Mouse (Mus musculus): ENCODE results near the gene Hnrnpf. TPM values are rescaled to one million over a fixed set of nuclear protein-coding genes. Genes with fewer than 3 reads are reported as not detected.

The Hnrnpf gene
- total and polyA plus RNA-seq, 3 experiments, result 598 to 1,196 (median 790) TPM

DNA sequence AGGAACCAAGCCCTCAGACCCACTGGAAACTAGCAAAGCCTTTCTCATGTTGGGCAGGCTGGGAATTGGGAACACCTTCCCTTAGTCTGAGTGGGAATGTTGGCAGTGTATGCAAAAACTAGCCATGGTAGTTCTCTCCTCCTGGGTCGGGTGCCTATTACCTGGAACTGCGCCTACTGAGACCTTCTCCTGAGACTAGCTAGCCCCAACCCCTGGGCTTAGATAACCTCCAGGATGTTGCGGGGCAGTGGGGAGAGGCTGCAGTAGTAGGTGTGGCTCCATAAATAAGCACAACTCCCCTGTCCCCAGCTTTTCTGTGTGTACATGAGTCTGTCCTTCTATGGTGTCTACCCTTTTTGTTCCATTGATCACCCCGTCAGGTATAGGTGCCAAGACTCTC, 2.4 kb downstream of the Hnrnpf start:
- Histone ChIP-seq H3K9ac (ENCODE audit: insufficient read depth, low read depth) (peak overlapping the region; percentile 88; the same call in 1 of the 2 replicates), H3K79me2 (replicated peaks; ENCODE audit: control insufficient read depth, extremely low read depth, insufficient read depth, poor library complexity, severe bottlenecking) (peaks cover 61% of the 10 kb centered on the region), H3K4me3 (replicated peaks in 1 of 3; ENCODE audit: low read depth in 2 of 3, low read length in 2 of 3, poor library complexity in 1 of 3) (peak overlapping the region; percentile 19 to 44 (median 20)), H3K4me2 (ENCODE audit: insufficient read depth, low read depth, poor library complexity, severe bottlenecking) (peak overlapping the region; percentile 98), H3K27ac (ENCODE audit: insufficient read depth, low read depth) (no peak overlapping the region), H3K36me3 (replicated peaks in 1 of 2; ENCODE audit: control insufficient read depth in 1 of 2, insufficient read depth in 1 of 2, low read length in 1 of 2) (peaks cover 0 to 5% of the 10 kb centered on the region in 2 experiments), H3K27me3 (replicated peaks) (no peaks in the 10 kb centered on the region), H3K4me1 (ENCODE audit: control insufficient read depth in 1 of 2, insufficient read depth in 2 of 2) (peaks cover 9 to 30% of the 10 kb centered on the region in 2 experiments; a peak in 3 of 4 replicates), H3K9me3 (replicated peaks; ENCODE audit: low read length) (no peaks in the 10 kb centered on the region)
- dilution Hi-C loops (cut with MboI; ENCODE audit: extremely low pct_ligation_motif_present, extremely low pct_unique_long_range_greater_than_20kb, low sequenced_read_pairs), result no loop called here
- TF ChIP-seq MYC (IDR thresholded peaks at IDR 0.05; ENCODE audit: low read depth, low read length) (no peak), MAFK (IDR thresholded peaks at IDR 0.05; ENCODE audit: insufficient replicate concordance, low read length) (no peak), JUN (IDR thresholded peaks at IDR 0.05; ENCODE audit: insufficient read depth, low read depth, low read length) (no peak), POLR2AphosphoS2 (IDR thresholded peaks at IDR 0.05; ENCODE audit: low read depth, low read length) (no peak), ZKSCAN1 (IDR thresholded peaks at IDR 0.05; ENCODE audit: borderline replicate concordance, low read depth, low read length) (no peak), MAX (IDR thresholded peaks at IDR 0.05; ENCODE audit: low read length) (no peak), BHLHE40 (IDR thresholded peaks at IDR 0.05; ENCODE audit: low read depth, low read length) (no peak), MEF2A (IDR thresholded peaks at IDR 0.05; ENCODE audit: borderline replicate concordance, low read depth, low read length) (no peak), ZNF384 (IDR thresholded peaks at IDR 0.05; ENCODE audit: low read depth, low read length) (no peak), POLR2A (IDR thresholded peaks at IDR 0.05; ENCODE audit: low read depth, low read length) (no peak), ETS1 (conservative IDR thresholded peaks at IDR 0.05; ENCODE audit: low read depth, low read length) (no peak), KAT2A (IDR thresholded peaks at IDR 0.05; ENCODE audit: insufficient replicate concordance, low read length) (no peak), RAD21 (IDR thresholded peaks at IDR 0.05; ENCODE audit: low read depth, low read length) (no peak), NRF1 (IDR thresholded peaks at IDR 0.05; ENCODE audit: low read depth, low read length) (no peak), PAX5 (IDR thresholded peaks at IDR 0.05; ENCODE audit: low read length) (no peak), SMC3 (IDR thresholded peaks at IDR 0.05; ENCODE audit: low read depth, low read length) (no peak), JUND (conservative IDR thresholded peaks at IDR 0.05; ENCODE audit: low read depth, low read length) (no peak)
- DNase-seq (ENCODE audit: extremely low read depth), result no peak
- in situ Hi-C loops (cut with MboI; ENCODE audit: low pct_ligation_motif_present, low pct_unique_long_range_greater_than_20kb, low sequenced_read_pairs), result no loop called here

DNA sequence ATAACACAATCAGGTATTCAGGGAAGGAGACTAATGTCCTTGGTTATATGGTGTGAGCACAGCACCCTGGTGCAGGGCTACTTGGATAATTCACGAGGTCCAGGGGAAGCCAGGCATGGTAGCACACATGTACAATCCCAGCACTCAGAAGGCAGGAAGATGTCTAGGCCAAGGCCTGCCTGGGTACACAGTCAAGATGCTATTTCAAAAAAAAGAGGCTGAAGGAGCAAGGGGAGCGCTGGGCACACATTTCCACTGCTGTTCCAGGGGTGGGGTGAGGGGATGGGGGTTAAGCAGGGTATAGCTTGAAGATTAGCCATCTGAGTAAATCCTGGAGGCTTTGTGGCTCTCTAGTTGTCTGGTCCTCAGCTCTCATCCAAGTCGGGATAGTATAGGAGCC, 3.7 kb downstream of the Hnrnpf start:
- no peak overlapping the region for H3K4me2 ChIP-seq (ENCODE audit: insufficient read depth, low read depth, poor library complexity, severe bottlenecking)
- no peak for DNase-seq (ENCODE audit: extremely low read depth)
- no peak overlapping the region for H3K9ac ChIP-seq (ENCODE audit: insufficient read depth, low read depth)
- H3K27me3 ChIP-seq (replicated peaks), result no peaks in the 10 kb centered on the region
- H3K27ac ChIP-seq (ENCODE audit: insufficient read depth, low read depth), result no peak overlapping the region
- H3K4me1 ChIP-seq (ENCODE audit: control insufficient read depth in 1 of 2, insufficient read depth in 2 of 2), result peaks cover 9 to 30% of the 10 kb centered on the region in 2 experiments; a peak in 3 of 4 replicates
- H3K9me3 ChIP-seq (replicated peaks; ENCODE audit: low read length), result no peaks in the 10 kb centered on the region
- TF ChIP-seq GABPA (IDR thresholded peaks at IDR 0.05; ENCODE audit: insufficient replicate concordance, low read depth, low read length) (no peak), ZC3H11A (IDR thresholded peaks at IDR 0.05; ENCODE audit: low read depth, low read length) (no peak), USF2 (conservative IDR thresholded peaks at IDR 0.05; ENCODE audit: low read depth, low read length) (no peak), ZNF384 (IDR thresholded peaks at IDR 0.05; ENCODE audit: low read depth, low read length) (no peak), CHD1 (IDR thresholded peaks at IDR 0.05; ENCODE audit: low read depth, low read length) (no peak), NRF1 (IDR thresholded peaks at IDR 0.05; ENCODE audit: low read depth, low read length) (no peak), TCF12 (IDR thresholded peaks at IDR 0.05; ENCODE audit: low read depth, low read length) (no peak), E2F4 (IDR thresholded peaks at IDR 0.05; ENCODE audit: insufficient replicate concordance, low read depth, low read length) (no peak), ZKSCAN1 (IDR thresholded peaks at IDR 0.05; ENCODE audit: borderline replicate concordance, low read depth, low read length) (no peak), KAT2A (IDR thresholded peaks at IDR 0.05; ENCODE audit: insufficient replicate concordance, low read length) (no peak), ELF1 (IDR thresholded peaks at IDR 0.05; ENCODE audit: low read depth, low read length) (no peak), PAX5 (IDR thresholded peaks at IDR 0.05; ENCODE audit: low read length) (no peak)
- H3K4me3 ChIP-seq (replicated peaks in 1 of 3; ENCODE audit: low read depth in 2 of 3, low read length in 2 of 3, poor library complexity in 1 of 3), result no peak overlapping the region
- dilution Hi-C loops (cut with MboI; ENCODE audit: extremely low pct_ligation_motif_present, extremely low pct_unique_long_range_greater_than_20kb, low sequenced_read_pairs), result no loop called here
- in situ Hi-C loops (cut with MboI; ENCODE audit: low pct_ligation_motif_present, low pct_unique_long_range_greater_than_20kb, low sequenced_read_pairs), result no loop called here
- H3K79me2 ChIP-seq (replicated peaks; ENCODE audit: control insufficient read depth, extremely low read depth, insufficient read depth, poor library complexity, severe bottlenecking), result peaks cover 73% of the 10 kb centered on the region
- peaks cover 0 to 5% of the 10 kb centered on the region in 2 experiments for H3K36me3 ChIP-seq (replicated peaks in 1 of 2; ENCODE audit: control insufficient read depth in 1 of 2, insufficient read depth in 1 of 2, low read length in 1 of 2)

All from CH12.LX (cell line).